Mouse (Mus musculus) frontal cortex, postnatal 25 days (tissue): ENCODE results near the gene Gm17509.
"Not testable (repeated sequence)": the region's sequence is repeated elsewhere in the genome, so short reads cannot be mapped to it uniquely, and the experiment has no call there.

Experiments
- DNase-seq, 2 experiments: peaks; one replicate each; pipeline ENCODE4 v3.0.0; 2022; ENCODE audit warnings: low spot score in 2 of 2

The Gm17509 gene

DNA sequence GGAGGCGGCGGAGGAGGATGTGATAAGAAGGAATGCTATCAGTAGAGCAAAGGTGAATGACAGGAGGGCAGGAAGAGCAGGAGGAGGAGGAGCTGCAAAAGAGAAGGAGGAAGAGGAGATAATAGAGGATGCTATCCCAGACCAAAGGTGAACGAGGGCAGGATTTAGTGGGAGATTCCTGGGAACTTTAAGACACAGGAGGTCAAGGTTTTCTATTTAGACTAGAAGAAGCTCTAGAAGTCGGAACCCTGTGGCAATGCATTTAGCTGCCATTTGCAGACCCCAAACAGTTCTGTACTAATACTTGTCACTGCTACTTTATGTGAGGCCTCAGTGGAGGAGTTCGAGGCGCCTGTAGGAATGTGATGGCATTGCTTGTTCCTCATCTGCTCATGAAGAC, 12.6 kb downstream of the Gm17509 start, which contains the start of gene Emb:
TSS of gene Emb (plus strand) at position 301 of the 400 bp plus-strand sequence.
- no peak for DNase-seq

DNA sequence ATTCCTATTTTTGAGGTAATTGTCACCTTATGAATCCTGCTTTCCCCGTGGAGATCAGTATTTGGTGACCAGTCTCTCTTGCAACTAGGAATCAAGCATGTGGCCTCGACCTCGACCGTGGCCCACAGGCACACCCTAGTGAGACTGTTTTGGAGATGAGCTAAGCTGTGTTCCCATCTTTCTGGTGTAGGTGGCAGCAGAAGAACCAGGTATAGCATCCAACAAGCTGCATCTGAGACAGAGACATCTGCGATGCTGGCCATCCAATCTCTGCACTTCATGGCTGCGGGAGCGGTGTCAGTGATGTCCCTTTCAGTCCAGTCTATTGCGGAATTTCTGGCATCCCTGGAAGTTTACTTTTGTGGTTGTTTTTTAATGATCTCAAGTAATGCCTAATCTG, 14.8 kb downstream of the Gm17509 start:
- no peak for DNase-seq

DNA sequence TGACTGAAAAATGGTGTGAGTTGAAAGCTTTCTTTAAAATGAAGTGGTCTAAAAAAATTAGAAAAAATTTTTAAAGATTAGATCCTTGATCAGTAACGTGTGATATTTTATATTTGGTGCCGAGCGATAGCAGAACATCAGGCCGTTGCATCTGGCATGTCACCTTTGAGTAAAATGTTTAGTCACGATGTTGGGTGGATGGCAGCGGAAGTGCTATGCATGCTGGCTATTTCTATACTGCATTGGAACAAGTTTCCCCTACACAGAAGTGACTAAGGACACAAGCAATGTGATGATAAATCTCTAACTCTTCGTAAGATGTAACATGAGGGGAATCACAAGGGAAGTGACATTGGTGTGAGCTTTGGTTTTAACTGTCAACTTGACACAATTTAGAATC, 16.2 kb downstream of the Gm17509 start:
- DNase-seq: no peak

DNA sequence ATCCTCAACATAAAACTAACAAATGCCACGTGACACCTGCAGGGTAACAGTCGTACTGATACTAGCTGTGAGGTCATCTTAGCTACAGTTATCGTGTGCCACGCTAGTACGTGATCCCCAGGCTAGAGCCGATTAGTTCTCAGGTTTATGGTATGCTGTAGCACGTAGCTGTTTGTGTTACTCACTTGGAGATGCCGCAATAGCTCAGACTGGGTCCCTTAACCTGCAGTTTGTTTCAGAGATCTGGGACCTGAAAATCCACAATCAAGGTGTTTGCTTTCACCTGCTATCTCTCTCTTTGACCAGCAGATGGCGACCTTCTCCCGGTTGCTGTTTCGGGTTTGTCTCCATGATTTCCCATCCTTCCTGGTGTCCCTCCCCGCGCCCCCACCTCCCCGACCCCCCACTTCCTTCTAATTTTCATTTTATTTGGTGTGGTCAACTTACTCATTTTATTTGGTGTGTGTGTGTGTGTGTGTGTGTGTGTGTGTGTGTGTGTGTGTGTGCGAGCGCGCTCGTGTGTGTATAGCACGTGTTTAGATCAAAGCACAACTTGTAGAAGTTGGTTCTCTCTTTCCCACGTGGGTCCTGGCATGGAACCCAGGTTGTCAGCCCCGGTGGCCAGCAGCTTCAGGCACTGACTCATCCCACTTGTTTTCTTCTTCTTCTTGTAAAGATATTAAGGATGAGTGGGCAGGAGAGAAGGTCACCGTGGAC, 18.0 kb downstream of the Gm17509 start:
- DNase-seq: no peak

DNA sequence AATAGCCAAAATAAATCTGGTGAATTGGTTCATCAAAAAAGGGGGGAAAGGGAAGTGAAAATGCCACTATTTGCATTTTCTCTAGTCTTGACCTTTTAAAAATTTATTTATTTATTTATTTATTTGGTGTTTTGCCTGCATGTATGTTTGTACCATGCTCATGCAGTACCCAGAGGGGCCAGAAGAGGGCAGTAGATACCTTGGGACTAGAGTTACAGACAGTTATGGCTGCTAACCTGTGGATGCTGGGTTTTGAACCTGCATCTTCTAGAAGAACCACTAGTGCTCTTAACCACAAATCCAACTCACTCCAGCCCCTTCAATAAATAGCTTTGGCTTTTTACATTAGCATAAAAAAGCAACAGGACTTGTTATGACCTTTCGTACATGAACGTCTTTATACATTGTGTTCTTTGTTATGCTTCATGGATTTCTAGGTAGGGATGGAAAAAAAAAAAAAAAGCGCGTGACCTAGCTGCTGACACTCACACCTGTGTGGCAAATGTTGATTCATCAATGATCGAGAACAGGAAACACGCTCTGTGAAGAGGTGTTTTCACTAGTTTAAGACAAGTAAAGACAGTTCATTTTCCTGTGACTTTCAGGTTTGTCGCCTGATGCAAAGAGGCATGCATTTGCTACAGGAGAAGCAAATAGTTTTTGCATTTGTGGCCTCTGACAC, 22.3 kb downstream of the Gm17509 start:
- DNase-seq: peak; percentile 73 to 74

DNA sequence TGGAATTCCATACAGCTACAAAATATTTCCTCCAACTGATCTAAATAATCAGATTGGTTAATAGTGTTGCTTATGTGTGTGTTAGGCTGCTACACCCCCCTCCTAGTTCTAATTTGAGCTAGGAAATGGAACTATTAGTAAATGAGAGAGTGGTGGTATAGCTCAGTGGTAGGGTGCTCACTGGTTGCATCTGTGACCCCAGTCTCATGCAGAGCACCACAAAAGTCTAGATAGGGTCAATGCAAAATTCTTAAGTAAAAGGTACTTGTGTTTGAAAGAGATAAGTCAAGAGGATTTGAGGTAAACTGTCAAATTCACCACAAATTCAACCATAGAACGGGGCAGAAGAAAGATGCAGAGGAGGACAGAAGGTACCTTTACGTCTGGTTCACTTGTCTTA, 23.2 kb downstream of the Gm17509 start:
- DNase-seq: no peak

DNA sequence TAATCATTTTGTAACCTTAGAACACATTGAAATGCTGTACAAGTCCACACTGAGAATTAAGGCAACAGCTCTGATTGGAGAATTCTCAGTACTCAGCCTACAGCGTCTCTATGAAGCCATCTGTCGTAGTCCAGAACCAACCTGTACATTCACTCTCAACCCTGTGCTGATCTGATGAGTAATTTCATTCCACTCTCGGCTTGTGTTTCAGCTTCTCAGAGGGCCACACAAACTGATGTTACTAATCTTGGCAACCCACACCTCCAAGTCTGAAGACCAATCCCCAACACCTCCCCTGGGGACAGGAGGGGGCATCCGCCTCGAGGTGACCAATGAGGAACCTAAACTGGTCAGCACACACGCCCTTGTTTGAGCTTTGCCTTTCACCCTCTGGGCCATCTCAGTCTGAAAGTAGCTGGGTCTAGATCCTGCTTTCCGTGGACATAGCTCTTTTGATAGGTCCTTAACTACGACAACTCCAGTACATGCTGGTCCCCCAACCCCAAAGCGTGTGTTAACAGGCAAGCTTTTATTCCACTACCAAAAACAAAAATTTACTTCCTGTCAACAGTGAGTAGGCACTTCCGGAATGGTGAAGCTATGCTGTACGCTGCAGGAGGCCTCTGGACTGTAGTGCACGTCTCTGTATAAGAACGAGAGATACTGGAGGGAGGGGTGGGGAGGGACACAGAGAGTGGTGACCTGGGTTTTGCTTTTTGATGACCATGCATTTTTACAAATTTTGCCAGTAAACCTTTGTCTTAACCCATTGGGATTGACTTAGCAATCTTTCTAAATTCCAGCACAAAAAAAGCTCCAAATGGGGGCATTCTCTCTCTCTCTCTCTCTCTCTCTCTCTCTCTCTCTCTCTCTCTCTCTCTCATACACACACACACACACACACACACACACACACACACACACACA, 25.0 kb downstream of the Gm17509 start:
- no peak for DNase-seq

DNA sequence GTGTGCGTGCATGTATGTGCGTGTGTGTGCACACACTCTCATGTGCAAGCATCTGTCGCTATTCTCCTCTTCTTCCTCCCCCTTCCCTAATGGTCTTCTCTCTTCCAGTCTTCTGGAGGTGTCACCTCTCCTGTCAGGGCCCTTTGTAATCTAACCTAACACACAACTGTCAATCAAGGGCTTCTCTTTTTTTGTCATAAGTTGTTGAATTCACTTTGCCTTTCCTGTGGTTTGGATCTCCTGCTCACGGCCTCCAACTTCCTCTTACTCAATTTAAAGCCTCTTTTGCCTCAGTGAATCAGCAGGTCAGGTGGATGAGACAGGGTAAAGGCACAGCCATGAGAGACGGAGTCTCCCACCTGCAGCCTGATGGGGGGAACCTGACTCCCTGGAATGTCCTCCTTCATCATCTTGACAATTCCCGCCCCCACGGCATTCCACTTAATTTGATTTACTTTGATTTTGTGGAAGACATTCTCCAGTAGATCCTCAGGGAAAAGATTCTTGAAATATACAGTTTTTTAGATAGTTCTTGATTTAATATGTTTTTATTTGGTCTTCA, 27.4 kb downstream of the Gm17509 start:
- DNase-seq: no peak

DNA sequence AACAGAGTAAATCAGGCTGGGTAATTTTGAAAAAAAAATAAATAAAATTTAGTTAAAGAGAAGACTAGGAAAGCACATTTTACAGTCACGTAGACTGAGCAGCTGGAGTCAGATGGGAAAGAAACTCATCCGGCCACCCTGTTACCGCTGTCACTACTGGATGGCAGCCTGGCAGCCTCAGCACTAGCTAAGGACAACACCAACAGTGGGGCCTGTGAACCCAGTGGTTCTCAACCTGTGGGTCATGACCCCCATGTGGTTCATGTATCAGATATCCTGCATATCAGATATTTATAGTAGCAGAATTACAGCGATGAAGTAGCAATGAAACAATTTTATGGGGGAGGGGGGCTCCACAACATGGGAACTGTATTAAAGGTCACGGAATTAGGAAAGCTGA, 28.7 kb downstream of the Gm17509 start:
- no peak for DNase-seq

DNA sequence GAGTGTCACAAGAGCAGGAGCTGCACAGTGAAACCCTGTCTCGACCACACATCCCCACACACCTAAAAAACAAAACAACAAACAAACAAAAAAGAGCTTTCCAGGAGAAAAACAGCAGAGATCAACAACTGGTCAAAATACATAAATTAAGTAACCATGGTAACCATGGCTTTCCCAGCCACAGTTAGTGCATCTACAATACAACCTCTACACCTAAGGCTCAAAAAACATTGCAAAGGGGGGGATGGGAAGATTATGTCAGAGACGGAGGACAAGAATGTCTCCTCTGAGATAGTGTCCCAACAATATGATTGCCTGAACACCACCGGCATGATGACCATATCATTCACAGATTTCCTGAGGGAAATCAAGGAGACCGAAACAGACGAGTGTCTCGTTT, 35.5 kb downstream of the Gm17509 start:
- DNase-seq: no peak

DNA sequence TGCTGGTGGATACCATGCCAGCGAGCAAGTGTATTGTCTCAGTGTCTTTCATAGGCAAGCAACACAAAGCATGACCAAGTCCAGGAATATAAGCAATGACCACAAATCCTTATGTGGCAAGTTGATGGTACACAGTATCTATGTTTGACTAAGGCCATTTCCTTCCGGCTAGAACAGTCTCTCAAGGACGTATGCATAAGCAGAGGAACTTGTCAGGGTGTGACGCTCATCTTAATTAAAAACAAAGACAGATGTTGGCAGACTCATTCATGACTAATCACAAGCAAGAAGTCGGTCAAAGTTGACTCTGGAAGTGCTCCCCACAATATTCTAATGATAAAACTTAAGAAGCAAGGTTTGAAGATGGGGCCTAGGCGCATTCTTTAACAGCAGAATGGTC, 37.6 kb downstream of the Gm17509 start:
- no peak for DNase-seq

DNA sequence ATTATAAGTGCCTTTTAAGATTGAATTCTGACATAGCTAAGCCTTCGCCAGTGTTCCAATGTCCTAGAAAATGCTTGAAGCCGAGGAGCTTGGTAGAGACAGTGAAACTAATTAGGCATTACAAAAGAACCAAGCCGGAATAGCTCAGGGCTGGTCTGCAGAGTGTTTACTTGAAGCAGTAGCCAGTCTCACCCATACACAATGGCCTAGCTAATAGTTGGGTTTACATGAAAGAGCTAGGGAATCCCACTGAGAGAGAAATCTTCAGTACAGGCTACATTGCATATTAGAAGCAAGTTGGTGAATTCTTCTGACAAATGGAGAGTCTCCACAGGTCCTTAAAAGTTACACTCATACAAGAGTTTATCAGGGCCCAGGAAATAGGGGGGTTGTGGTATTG, 40.0 kb downstream of the Gm17509 start:
- not testable (repeated sequence) for DNase-seq
